Mouse (Mus musculus): ENCODE results near the gene Ric8b.
A peak's percentile ranks its signal among the peaks of the same experiment; 100 is the strongest.

Gene Ric8b

GRCm38 (mm10) chr10:84909021-84909801, 8.2 kb upstream of the Ric8b start:
- DNase-seq (ENCODE audit: low spot score in 2 of 2): peak in 1 of 2 experiments; percentile 42

- no peak for DNase-seq (ENCODE audit: low spot score in 2 of 2)
These were observed 7.2 kb upstream of the Ric8b start for GRCm38 (mm10) chr10:84910194-84910593.

- no peak for DNase-seq (ENCODE audit: low spot score in 2 of 2)
These were observed 6.5 kb upstream of the Ric8b start for GRCm38 (mm10) chr10:84910758-84911384.

- no peak for DNase-seq (ENCODE audit: low spot score in 2 of 2)
These were observed 4.3 kb upstream of the Ric8b start for GRCm38 (mm10) chr10:84913148-84913547.

GRCm38 (mm10) chr10:84915476-84915875, 1.9 kb upstream of the Ric8b start:
- DNase-seq (ENCODE audit: low spot score in 2 of 2): no peak

- no peak for DNase-seq (ENCODE audit: low spot score in 2 of 2)
These were observed 297 bp downstream of the Ric8b start for GRCm38 (mm10) chr10:84917731-84918095.

GRCm38 (mm10) chr10:84926336-84926735, 8.9 kb downstream of the Ric8b start:
- DNase-seq (ENCODE audit: low spot score in 2 of 2): no peak

- DNase-seq (ENCODE audit: low spot score in 2 of 2): no peak
These were observed 9.5 kb downstream of the Ric8b start for GRCm38 (mm10) chr10:84926885-84927284.

GRCm38 (mm10) chr10:84928465-84928864, 11.0 kb downstream of the Ric8b start:
- no peak for DNase-seq (ENCODE audit: low spot score in 2 of 2)

- no peak for DNase-seq (ENCODE audit: low spot score in 2 of 2)
These were observed 18.3 kb downstream of the Ric8b start for GRCm38 (mm10) chr10:84935553-84936209.

GRCm38 (mm10) chr10:84936832-84937515, 19.6 kb downstream of the Ric8b start:
- DNase-seq (ENCODE audit: low spot score in 2 of 2): no peak

- DNase-seq (ENCODE audit: low spot score in 2 of 2): no peak
These were observed 20.8 kb downstream of the Ric8b start for GRCm38 (mm10) chr10:84938094-84938820.

- no peak for DNase-seq (ENCODE audit: low spot score in 2 of 2)
These were observed 21.5 kb downstream of the Ric8b start for GRCm38 (mm10) chr10:84938886-84939285.

- no peak for DNase-seq (ENCODE audit: low spot score in 2 of 2)
These were observed 22.9 kb downstream of the Ric8b start for GRCm38 (mm10) chr10:84940356-84940755.

GRCm38 (mm10) chr10:84945692-84946091, 28.3 kb downstream of the Ric8b start:
- DNase-seq (ENCODE audit: low spot score in 2 of 2): no peak

- no peak for DNase-seq (ENCODE audit: low spot score in 2 of 2)
These were observed 31.7 kb downstream of the Ric8b start for GRCm38 (mm10) chr10:84948970-84949683.

GRCm38 (mm10) chr10:84949684-84950010, 32.2 kb downstream of the Ric8b start:
- no peak for DNase-seq (ENCODE audit: low spot score in 2 of 2)

GRCm38 (mm10) chr10:84950384-84950783, 33.0 kb downstream of the Ric8b start:
- DNase-seq (ENCODE audit: low spot score in 2 of 2): no peak

GRCm38 (mm10) chr10:84954236-84954635, 36.8 kb downstream of the Ric8b start:
- no peak for DNase-seq (ENCODE audit: low spot score in 2 of 2)

- DNase-seq (ENCODE audit: low spot score in 2 of 2): no peak
These were observed 38.8 kb downstream of the Ric8b start for GRCm38 (mm10) chr10:84956173-84956572.

- no peak for DNase-seq (ENCODE audit: low spot score in 2 of 2)
These were observed 41.2 kb downstream of the Ric8b start for GRCm38 (mm10) chr10:84958597-84958996.
